Mouse (Mus musculus): ENCODE measurements around the gene Cul3. TPM values are rescaled to one million over a fixed set of nuclear protein-coding genes. Genes with fewer than 3 reads are reported as not detected.

Cul3 gene
- polyA plus RNA-seq (2015; fragmentation: Nextera tagmentation; extraction: Ambion mirVana), result 23.7 and 26.5 TPM in 2 replicates

GRCm38 (mm10) chr1:80340436-80341376, at the start of gene Cul3:
Gene Cul3 (minus strand): TSS chr1:80340480.
- Histone ChIP-seq H3K27ac (replicated peaks) (peak within 1 kb of the TSS; percentile 99), H3K4me2 (replicated peaks; ENCODE audit: low read depth) (peak within 1 kb of the TSS; percentile 68), H3K9me3 (ENCODE audit: control insufficient read depth, low read length) (no peaks in the 10 kb centered on the region), H3K9ac (ENCODE audit: low read length) (peak within 1 kb of the TSS; percentile 98), H3K36me3 (ENCODE audit: control insufficient read depth, insufficient read depth, low read length) (no peaks in the 10 kb centered on the region), H3K27me3 (ENCODE audit: control insufficient read depth, insufficient read depth, low read length) (no peaks in the 10 kb centered on the region), H3K4me1 (replicated peaks; ENCODE audit: control insufficient read depth, insufficient read depth) (0 out of 2 replicates have a peak, but pooled peaks cover 1% of the 10 kb centered on the region), H3K4me3 (ENCODE audit: low read depth, low read length) (peak within 1 kb of the TSS; percentile 93)
- ATAC-seq (ENCODE audit: low FRiP score, low TSS enrichment), result peak; percentile 96
- DNase-seq (ENCODE audit: low spot score), result peak; percentile 97
- TF ChIP-seq EP300 (optimal IDR thresholded peaks at IDR 0.05) (peak; percentile 71), CTCF (IDR thresholded peaks at IDR 0.05; ENCODE audit: low read depth) (no peak)
- WGBS, result 2% methylated on average over 42 of the region's 85 CpGs

DNA sequence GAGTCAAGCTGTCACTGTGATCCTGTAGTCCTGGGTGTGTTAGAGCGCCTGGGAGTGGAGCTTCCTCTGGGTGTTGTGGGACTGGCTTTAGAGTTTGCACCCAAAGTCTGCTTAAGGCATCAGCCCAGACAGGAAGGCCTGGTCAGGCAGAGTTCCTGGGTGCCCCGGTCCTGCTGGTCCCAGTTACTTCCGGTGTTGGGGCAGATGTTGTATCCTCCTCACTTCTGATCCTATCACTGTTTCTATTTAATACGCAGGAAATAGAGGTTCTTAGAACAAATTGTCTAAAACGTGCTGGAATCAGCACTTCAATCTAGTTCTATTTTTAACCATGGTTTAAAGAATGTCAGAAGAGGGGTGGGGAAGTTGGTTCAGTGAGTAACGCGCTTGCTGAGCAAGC, 49.2 kb upstream of the Cul3 start:
- no peak overlapping the region for H3K4me2 ChIP-seq (replicated peaks; ENCODE audit: low read depth)
- no peak for ATAC-seq (ENCODE audit: low FRiP score, low TSS enrichment)
- TF ChIP-seq EP300 (optimal IDR thresholded peaks at IDR 0.05), result no peak
- no peak for TF ChIP-seq CTCF (IDR thresholded peaks at IDR 0.05; ENCODE audit: low read depth)
- no peak overlapping the region for H3K9ac ChIP-seq (ENCODE audit: low read length)
- no peak for DNase-seq (ENCODE audit: low spot score)
- no peak overlapping the region for H3K27ac ChIP-seq (replicated peaks)
- H3K4me1 ChIP-seq (replicated peaks; ENCODE audit: control insufficient read depth, insufficient read depth), result no peaks in the 10 kb centered on the region
- H3K4me3 ChIP-seq (ENCODE audit: low read depth, low read length), result no peak overlapping the region
- no peaks in the 10 kb centered on the region for H3K36me3 ChIP-seq (ENCODE audit: control insufficient read depth, insufficient read depth, low read length)
- no peaks in the 10 kb centered on the region for H3K27me3 ChIP-seq (ENCODE audit: control insufficient read depth, insufficient read depth, low read length)
- 63% methylated on average over 7 of the region's 7 CpGs for WGBS
- no peaks in the 10 kb centered on the region for H3K9me3 ChIP-seq (ENCODE audit: control insufficient read depth, low read length)

GRCm38 (mm10) chr1:80383613-80384589, 43.6 kb upstream of the Cul3 start:
- TF ChIP-seq EP300 (optimal IDR thresholded peaks at IDR 0.05), result no peak
- ATAC-seq (ENCODE audit: low FRiP score, low TSS enrichment) (no peak), DNase-seq (ENCODE audit: low spot score) (no peak)
- Histone ChIP-seq H3K27me3 (ENCODE audit: control insufficient read depth, insufficient read depth, low read length) (no peaks in the 10 kb centered on the region), H3K9me3 (ENCODE audit: control insufficient read depth, low read length) (no peaks in the 10 kb centered on the region), H3K27ac (replicated peaks) (no peak overlapping the region), H3K4me3 (ENCODE audit: low read depth, low read length) (no peak overlapping the region), H3K36me3 (ENCODE audit: control insufficient read depth, insufficient read depth, low read length) (no peaks in the 10 kb centered on the region), H3K9ac (ENCODE audit: low read length) (no peak overlapping the region), H3K4me1 (replicated peaks; ENCODE audit: control insufficient read depth, insufficient read depth) (no peaks in the 10 kb centered on the region), H3K4me2 (replicated peaks; ENCODE audit: low read depth) (0 out of 2 replicates have a peak overlapping the region, but pooled peaks have one; percentile 5)
- WGBS, result 72% methylated on average over 25 of the region's 25 CpGs

DNA sequence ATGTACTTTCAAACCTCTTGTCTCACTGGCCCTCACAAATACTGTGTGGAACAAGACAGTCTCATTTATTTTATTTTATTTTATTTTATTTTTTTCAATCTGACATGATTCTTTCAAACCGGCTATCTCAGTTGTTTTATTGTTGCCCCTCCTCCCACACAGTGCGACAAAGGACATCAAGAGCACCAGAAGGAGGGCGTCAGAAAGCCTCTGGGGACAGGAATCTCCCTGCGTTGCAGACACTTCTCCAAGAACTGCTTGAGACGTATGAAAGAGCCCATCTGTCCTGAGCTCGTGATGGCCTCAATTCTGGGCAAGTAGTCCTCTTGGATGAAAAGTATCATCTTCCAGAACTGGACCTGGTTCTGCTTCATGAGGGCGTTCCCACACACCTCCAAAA, 42.6 kb upstream of the Cul3 start:
- H3K36me3 ChIP-seq (ENCODE audit: control insufficient read depth, insufficient read depth, low read length), result no peaks in the 10 kb centered on the region
- DNase-seq (ENCODE audit: low spot score), result no peak

GRCm38 (mm10) chr1:80381302-80381701, 41.0 kb upstream of the Cul3 start:
- H3K27me3 ChIP-seq (ENCODE audit: control insufficient read depth, insufficient read depth, low read length), result no peaks in the 10 kb centered on the region
- H3K36me3 ChIP-seq (ENCODE audit: control insufficient read depth, insufficient read depth, low read length), result no peaks in the 10 kb centered on the region
- no peaks in the 10 kb centered on the region for H3K4me1 ChIP-seq (replicated peaks; ENCODE audit: control insufficient read depth, insufficient read depth)
- no peak overlapping the region for H3K4me3 ChIP-seq (ENCODE audit: low read depth, low read length)
- H3K4me2 ChIP-seq (replicated peaks; ENCODE audit: low read depth), result no peak overlapping the region
- no peak for ATAC-seq (ENCODE audit: low FRiP score, low TSS enrichment)
- DNase-seq (ENCODE audit: low spot score), result no peak
- H3K9me3 ChIP-seq (ENCODE audit: control insufficient read depth, low read length), result no peaks in the 10 kb centered on the region
- TF ChIP-seq CTCF (IDR thresholded peaks at IDR 0.05; ENCODE audit: low read depth) (no peak), EP300 (optimal IDR thresholded peaks at IDR 0.05) (no peak)
- no peak overlapping the region for H3K27ac ChIP-seq (replicated peaks)
- WGBS, result 37% methylated on average over 4 of the region's 4 CpGs
- H3K9ac ChIP-seq (ENCODE audit: low read length), result no peak overlapping the region

More for the DNA sequence above, 42.6 kb upstream of the Cul3 start:
- H3K4me2 ChIP-seq (replicated peaks; ENCODE audit: low read depth), result no peak overlapping the region
- ATAC-seq (ENCODE audit: low FRiP score, low TSS enrichment), result no peak
- 56% methylated on average over 7 of the region's 7 CpGs for WGBS
- no peak overlapping the region for H3K27ac ChIP-seq (replicated peaks)
- no peak overlapping the region for H3K9ac ChIP-seq (ENCODE audit: low read length)
- no peaks in the 10 kb centered on the region for H3K4me1 ChIP-seq (replicated peaks; ENCODE audit: control insufficient read depth, insufficient read depth)
- no peaks in the 10 kb centered on the region for H3K9me3 ChIP-seq (ENCODE audit: control insufficient read depth, low read length)
- H3K27me3 ChIP-seq (ENCODE audit: control insufficient read depth, insufficient read depth, low read length), result no peaks in the 10 kb centered on the region
- H3K4me3 ChIP-seq (ENCODE audit: low read depth, low read length), result no peak overlapping the region
- no peak for TF ChIP-seq CTCF (IDR thresholded peaks at IDR 0.05; ENCODE audit: low read depth)
- no peak for TF ChIP-seq EP300 (optimal IDR thresholded peaks at IDR 0.05)
